Mouse (Mus musculus) forebrain, embryonic 11.5 days (tissue): ENCODE results near the gene Dpp7. TPM values are rescaled to one million over a fixed set of nuclear protein-coding genes. Genes with fewer than 3 reads are reported as not detected.

ENCODE experiments used
- ATAC-seq: fragments of 200-750 bp; cut with Nextera tagmentation; replicated peaks from 2 replicates; pipeline ENCODE4 v1.8.0; 2017; ENCODE audit warnings: moderate TSS enrichment; ENCODE audit not compliant: low FRiP score
- DNase-seq: peaks from one replicate; pipeline ENCODE4 v3.0.0-alpha.2; 2017; ENCODE audit warnings: low spot score
- H3K27ac ChIP-seq: fragments of 300-500 bp; sonication (generic); 2 replicates; pipeline ENCODE4 v1.5.1; 2014; ENCODE audit warnings: low read depth, low read length
- H3K27me3 ChIP-seq: fragments of 300-500 bp; sonication (generic); 2 replicates; pipeline ENCODE4 v1.6.1; 2014; ENCODE audit warnings: mild to moderate bottlenecking, low read length, mixed read lengths; ENCODE audit not compliant: control insufficient read depth, insufficient read depth
- H3K36me3 ChIP-seq: fragments of 300-500 bp; sonication (generic); 2 replicates; pipeline ENCODE4 v1.6.1; 2014; ENCODE audit warnings: mild to moderate bottlenecking, low read length, moderate library complexity, mixed read lengths; ENCODE audit not compliant: control insufficient read depth, insufficient read depth
- H3K4me1 ChIP-seq: fragments of 300-500 bp; sonication (generic); replicated peaks from 2 replicates; pipeline ENCODE4 v1.6.1; 2014; ENCODE audit warnings: low read length, mixed read lengths; ENCODE audit not compliant: control insufficient read depth, insufficient read depth
- H3K4me2 ChIP-seq: fragments of 300-500 bp; sonication (generic); 2 replicates; pipeline ENCODE4 v1.6.1; 2014; ENCODE audit warnings: low read depth, mild to moderate bottlenecking, low read length, moderate library complexity, mixed read lengths; ENCODE audit not compliant: severe bottlenecking
- H3K4me3 ChIP-seq: fragments of 300-500 bp; sonication (generic); 2 replicates; pipeline ENCODE4 v1.5.1; 2014; ENCODE audit warnings: low read depth, low read length
- H3K9ac ChIP-seq: fragments of 300-500 bp; sonication (generic); 2 replicates; pipeline ENCODE4 v1.6.1; 2014; ENCODE audit warnings: low read length
- H3K9me3 ChIP-seq: fragments of 300-500 bp; sonication (generic); 2 replicates; pipeline ENCODE4 v1.6.1; 2016; ENCODE audit warnings: low read length, mixed read lengths; ENCODE audit not compliant: control insufficient read depth
- WGBS: fragments of 180-500 bp; shearing (Covaris S2); extraction: QIAGEN DNeasy Blood & Tissue Kit; methylation state at CpG from one replicate; pipeline ENCODE4 v1.1.7; 2014; 5-methylcytosine and 5-hydroxymethylcytosine counted together
- polyA plus RNA-seq: library from polyadenylated mRNA; unstranded; fragments of >200 nt; fragmentation: Nextera tagmentation; extraction: Ambion mirVana; gene quantifications from 2 replicates; pipeline ENCODE4 v1.2.1, GENCODE M21; 2014

The Dpp7 gene
- polyA plus RNA-seq, 1 experiment from 2014 or later: 20.5 TPM

- peaks cover 41% of the 10 kb centered on the region for H3K27me3 ChIP-seq
- H3K9me3 ChIP-seq: no peaks in the 10 kb centered on the region
- no peak overlapping the region for H3K4me2 ChIP-seq
- no peak overlapping the region for H3K27ac ChIP-seq
- no peak for ATAC-seq
- no peak overlapping the region for H3K4me3 ChIP-seq
- no peak for DNase-seq
- H3K9ac ChIP-seq: no peak overlapping the region
- no peaks in the 10 kb centered on the region for H3K36me3 ChIP-seq
- WGBS: 79% methylated on average over 1 of the region's 1 CpGs
- peaks cover 6% of the 10 kb centered on the region for H3K4me1 ChIP-seq
Measured at GRCm38 (mm10) chr2:25397010-25397409, 40.9 kb upstream of the Dpp7 start.

GRCm38 (mm10) chr2:25396597-25396983 lies 40.4 kb upstream of the Dpp7 start:
- WGBS: 28% methylated on average over 3 of the region's 3 CpGs

GRCm38 (mm10) chr2:25395721-25396596 lies 39.8 kb upstream of the Dpp7 start, which contains the start of gene Entpd2:
Entpd2 (plus strand) TSS chr2:25395874.
- Histone ChIP-seq H3K27ac (no peak within 1 kb of the TSS), H3K9ac (peak within 1 kb of the TSS; percentile 41; the same call in 1 of the 2 replicates), H3K4me1 (peaks cover 6% of the 10 kb centered on the region), H3K4me3 (peak within 1 kb of the TSS; percentile 27), H3K36me3 (no peaks in the 10 kb centered on the region), H3K9me3 (no peaks in the 10 kb centered on the region), H3K4me2 (peak within 1 kb of the TSS; percentile 61), H3K27me3 (peaks cover 41% of the 10 kb centered on the region)
- ATAC-seq: no peak
- no peak for DNase-seq
- 2% methylated on average over 57 of the region's 57 CpGs for WGBS

More at GRCm38 (mm10) chr2:25396597-25396983, 40.4 kb upstream of the Dpp7 start:
- no peak overlapping the region for H3K27ac ChIP-seq
- peak overlapping the region; percentile 61; the same call in 1 of the 2 replicates for H3K4me2 ChIP-seq
- no peaks in the 10 kb centered on the region for H3K9me3 ChIP-seq
- no peak overlapping the region for H3K4me3 ChIP-seq
- no peak overlapping the region for H3K9ac ChIP-seq
- DNase-seq (no peak), ATAC-seq (no peak)
- H3K36me3 ChIP-seq: no peaks in the 10 kb centered on the region
- peaks cover 41% of the 10 kb centered on the region for H3K27me3 ChIP-seq
- H3K4me1 ChIP-seq: peaks cover 6% of the 10 kb centered on the region

GRCm38 (mm10) chr2:25394281-25395221 lies 38.4 kb upstream of the Dpp7 start:
- H3K36me3 ChIP-seq: no peaks in the 10 kb centered on the region
- no peak for DNase-seq

GRCm38 (mm10) chr2:25391266-25391665 lies 35.1 kb upstream of the Dpp7 start:
- no peak overlapping the region for H3K27ac ChIP-seq
- H3K4me2 ChIP-seq: no peak overlapping the region
- 78% methylated on average over 5 of the region's 5 CpGs for WGBS
- ATAC-seq: no peak
- H3K4me1 ChIP-seq: peaks cover 6% of the 10 kb centered on the region
- H3K36me3 ChIP-seq: no peaks in the 10 kb centered on the region
- no peaks in the 10 kb centered on the region for H3K9me3 ChIP-seq
- no peak overlapping the region for H3K4me3 ChIP-seq
- H3K9ac ChIP-seq: no peak overlapping the region
- H3K27me3 ChIP-seq: peaks cover 16% of the 10 kb centered on the region
- no peak for DNase-seq

More at GRCm38 (mm10) chr2:25394281-25395221, 38.4 kb upstream of the Dpp7 start:
- no peaks in the 10 kb centered on the region for H3K9me3 ChIP-seq
- 35% methylated on average over 3 of the region's 3 CpGs for WGBS
- no peak for ATAC-seq
- H3K9ac ChIP-seq: no peak overlapping the region
- H3K4me2 ChIP-seq: no peak overlapping the region
- H3K27ac ChIP-seq: no peak overlapping the region
- peaks cover 29% of the 10 kb centered on the region for H3K27me3 ChIP-seq
- H3K4me1 ChIP-seq: peaks cover 6% of the 10 kb centered on the region
- H3K4me3 ChIP-seq: no peak overlapping the region

GRCm38 (mm10) chr2:25384492-25384891 lies 28.3 kb upstream of the Dpp7 start:
- WGBS: 79% methylated on average over 5 of the region's 5 CpGs
- H3K36me3 ChIP-seq: no peaks in the 10 kb centered on the region
- no peak overlapping the region for H3K4me2 ChIP-seq
- no peaks in the 10 kb centered on the region for H3K9me3 ChIP-seq
- no peak overlapping the region for H3K9ac ChIP-seq
- no peaks in the 10 kb centered on the region for H3K27me3 ChIP-seq
- no peak for ATAC-seq
- no peak overlapping the region for H3K4me3 ChIP-seq
- no peak overlapping the region for H3K27ac ChIP-seq
- no peaks in the 10 kb centered on the region for H3K4me1 ChIP-seq
- no peak for DNase-seq

- peaks cover 17% of the 10 kb centered on the region for H3K4me1 ChIP-seq
- no peak for DNase-seq
- H3K4me3 ChIP-seq: no peak overlapping the region
- peaks cover 11% of the 10 kb centered on the region; the same call in 1 of the 2 replicates for H3K36me3 ChIP-seq
- no peaks in the 10 kb centered on the region for H3K9me3 ChIP-seq
- no peak overlapping the region for H3K4me2 ChIP-seq
- H3K27me3 ChIP-seq: no peaks in the 10 kb centered on the region
- H3K27ac ChIP-seq: no peak overlapping the region
- 67% methylated on average over 4 of the region's 4 CpGs for WGBS
- ATAC-seq: no peak
- H3K9ac ChIP-seq: no peak overlapping the region
Measured at GRCm38 (mm10) chr2:25376589-25376988, 20.4 kb upstream of the Dpp7 start.

GRCm38 (mm10) chr2:25373431-25373830 lies 17.3 kb upstream of the Dpp7 start:
- no peak for DNase-seq
- WGBS: 31% methylated on average over 2 of the region's 2 CpGs
- H3K27ac ChIP-seq: no peak overlapping the region
- no peak for ATAC-seq
- H3K9ac ChIP-seq: peak overlapping the region; percentile 90
- no peaks in the 10 kb centered on the region for H3K27me3 ChIP-seq
- H3K9me3 ChIP-seq: no peaks in the 10 kb centered on the region
- H3K4me3 ChIP-seq: peak overlapping the region; percentile 83
- H3K4me1 ChIP-seq: peaks cover 19% of the 10 kb centered on the region
- peaks cover 11% of the 10 kb centered on the region; the same call in 1 of the 2 replicates for H3K36me3 ChIP-seq
- H3K4me2 ChIP-seq: peak overlapping the region; percentile 96
